In the genomic region with DNA sequence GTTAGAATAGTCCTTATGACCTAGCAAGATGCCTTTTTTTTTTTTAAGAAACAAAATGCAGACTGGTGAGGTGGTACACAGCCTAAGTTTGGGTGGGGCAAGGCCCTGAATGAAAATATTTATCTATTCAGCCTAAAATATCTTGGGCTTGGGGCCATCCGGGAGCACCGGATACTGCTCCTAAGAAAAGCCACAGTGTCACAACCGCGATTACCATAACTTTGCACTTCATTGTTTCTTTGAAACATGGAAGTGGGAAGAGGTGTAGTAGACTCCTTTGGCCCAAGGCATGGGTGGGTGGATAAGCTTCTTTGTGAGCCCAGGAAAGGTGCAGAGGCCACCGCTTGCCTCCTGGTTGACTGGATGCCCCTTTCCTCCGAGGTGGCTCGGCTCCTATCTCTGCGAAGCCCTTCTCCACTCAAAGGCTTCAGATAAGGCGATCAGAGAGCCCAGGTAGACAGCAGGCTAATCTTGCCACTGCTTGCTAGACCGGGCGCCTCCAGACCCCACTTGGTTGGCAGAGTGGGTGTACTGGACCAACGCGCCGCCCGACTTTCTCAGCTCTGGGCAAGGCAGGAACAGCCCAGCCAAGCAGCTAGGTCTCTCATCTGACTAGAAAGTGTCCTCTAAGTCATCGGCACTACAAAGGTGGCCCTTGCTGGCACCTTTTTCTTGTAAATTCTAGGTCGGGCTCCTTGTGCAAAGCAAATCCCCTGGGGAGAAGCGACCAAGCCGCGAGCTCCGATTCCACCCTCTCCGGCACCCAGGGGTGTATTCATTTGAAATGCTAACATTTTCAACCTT, we compare ENCODE assay signal across 8 mouse cellular contexts. TPM values are rescaled to one million over a fixed set of nuclear protein-coding genes. Genes with fewer than 3 reads are reported as not detected.
DNase-seq lines count a peak whose midpoint lies in the region; ATAC-seq and TF ChIP-seq lines count a peak whose summit lies in the region.

No protein-coding gene starts in this region.

- intact Hi-C loops in gastrocnemius, adult 2 months (cut with DNase I), result no loop called here
- intact Hi-C loops in gastrocnemius, postnatal 36 days (cut with DNase I), result loop anchor here (5.0 kb wide), 1 partner anchor 39 kb away; no protein-coding TSS in a partner anchor

- DNase-seq in gastrocnemius, adult 2 months, result peak; percentile 21
- DNase-seq in gastrocnemius, postnatal 36 days, result no peak
- peak; percentile 80 for DNase-seq in liver
- DNase-seq in layer of hippocampus, postnatal 36 days, result no peak
- DNase-seq in layer of hippocampus, postnatal 10 days (ENCODE audit: low spot score in 2 of 2), result no peak

- ATAC-seq in heart, embryonic 11.5 days (replicated peaks; ENCODE audit: insufficient number of reproducible peaks, low FRiP score, low TSS enrichment), result peak; percentile 23; the same call in 1 of the 2 replicates
- ATAC-seq in neural tube, embryonic 12.5 days (ENCODE audit: low FRiP score, low read depth), result no peak

- no peak for TF ChIP-seq POLR2A in bone marrow macrophage, adult 2 months (IDR thresholded peaks at IDR 0.05; ENCODE audit: borderline replicate concordance, low read depth, low read length)

- H3K4me2 ChIP-seq in heart, embryonic 11.5 days, result peak overlapping the region; percentile 95
- peak overlapping the region; percentile 77 for H3K4me2 ChIP-seq in neural tube, embryonic 12.5 days (replicated peaks)

- peaks cover 9% of the 10 kb centered on the region; the same call in 1 of the 2 replicates for H3K27me3 ChIP-seq in heart, embryonic 11.5 days (ENCODE audit: control insufficient read depth, insufficient read depth, low read length)
- peaks cover 38% of the 10 kb centered on the region for H3K27me3 ChIP-seq in neural tube, embryonic 12.5 days (replicated peaks)

- peak overlapping the region; percentile 72 for H3K9ac ChIP-seq in heart, embryonic 11.5 days (ENCODE audit: low read depth, low read length)
- peak overlapping the region; percentile 51; the same call in 1 of the 2 replicates for H3K9ac ChIP-seq in neural tube, embryonic 12.5 days

- no peak for TF ChIP-seq CTCF in gastrocnemius, adult 2 months (IDR thresholded peaks at IDR 0.05)
- TF ChIP-seq CTCF in bone marrow macrophage, adult 2 months (IDR thresholded peaks at IDR 0.05; ENCODE audit: low read depth, low read length), result no peak

- no peaks in the 10 kb centered on the region for H3K9me3 ChIP-seq in heart, embryonic 11.5 days (replicated peaks; ENCODE audit: control insufficient read depth, low read length)
- no peaks in the 10 kb centered on the region for H3K9me3 ChIP-seq in neural tube, embryonic 12.5 days

- peak overlapping the region; percentile 79 for H3K27ac ChIP-seq in gastrocnemius, adult 2 months
- H3K27ac ChIP-seq in bone marrow macrophage, adult 2 months (ENCODE audit: insufficient read depth, low read depth, low read length), result no peak overlapping the region
- peak overlapping the region; percentile 88 for H3K27ac ChIP-seq in heart, embryonic 11.5 days (ENCODE audit: low read depth, low read length)
- no peak overlapping the region for H3K27ac ChIP-seq in neural tube, embryonic 12.5 days

- no peaks in the 10 kb centered on the region for H3K4me1 ChIP-seq in bone marrow macrophage, adult 2 months (ENCODE audit: control insufficient read depth, insufficient read depth, low read length)
- H3K4me1 ChIP-seq in heart, embryonic 11.5 days (ENCODE audit: control insufficient read depth, insufficient read depth, low read length), result peaks cover 8% of the 10 kb centered on the region
- peaks cover 15% of the 10 kb centered on the region for H3K4me1 ChIP-seq in neural tube, embryonic 12.5 days

- H3K4me3 ChIP-seq in gastrocnemius, adult 2 months, result peak overlapping the region; percentile 74
- H3K4me3 ChIP-seq in bone marrow macrophage, adult 2 months (ENCODE audit: insufficient read depth, low read length), result peak overlapping the region; percentile 63; the same call in 1 of the 2 replicates
- H3K4me3 ChIP-seq in heart, embryonic 11.5 days (ENCODE audit: low read depth, low read length), result peak overlapping the region; percentile 62
- H3K4me3 ChIP-seq in neural tube, embryonic 12.5 days, result peak overlapping the region; percentile 39

- no peaks in the 10 kb centered on the region for H3K36me3 ChIP-seq in heart, embryonic 11.5 days (ENCODE audit: control insufficient read depth, insufficient read depth, low read length)
- no peaks in the 10 kb centered on the region for H3K36me3 ChIP-seq in neural tube, embryonic 12.5 days

- 7% methylated on average over 22 of the region's 22 CpGs for WGBS in heart, embryonic 11.5 days (ENCODE audit: insufficient replicate concordance)
- 12% methylated on average over 22 of the region's 22 CpGs for WGBS in neural tube, embryonic 12.5 days

RNA-seq across cellular contexts. Expression of a gene that starts 12.7 kb away (rescaled TPM):
- total RNA-seq in gastrocnemius, adult 2 months (2021), result 10 to 100 TPM; 38.8 to 40.0 TPM
- 10 to 100 TPM; 35.0 to 39.3 TPM for total RNA-seq in gastrocnemius, postnatal 36 days (2021)
- polyA plus RNA-seq in bone marrow macrophage, adult 2 months (2012; ENCODE audit: insufficient read depth, insufficient read length, missing spikeins), result 50.1 and 55.3 TPM in 2 replicates
- polyA plus RNA-seq in heart, embryonic 11.5 days (2014; fragmentation: Nextera tagmentation; extraction: Ambion mirVana), result 22.2 and 23.7 TPM in 2 replicates
- 30.3 and 30.5 TPM in 2 replicates for polyA plus RNA-seq in neural tube, embryonic 12.5 days (2016; fragmentation: Nextera tagmentation; extraction: Ambion mirVana)
- total RNA-seq in layer of hippocampus, postnatal 36 days (2021), result 10 to 100 TPM; 54.3 to 54.6 TPM
- 10 to 100 TPM; 42.2 to 43.5 TPM for total RNA-seq in layer of hippocampus, postnatal 10 days (2021)

Comparison
In these comparisons a context has a peak if more than half of its experiments do, and no peak if none do; other contexts are left out.
1. DNase-seq: peak in gastrocnemius, adult 2 months (single experiment) and liver (single experiment); none in gastrocnemius, postnatal 36 days (0 of 2), layer of hippocampus, postnatal 36 days (0 of 2) and layer of hippocampus, postnatal 10 days (0 of 2).
2. H3K27ac ChIP-seq: peak in gastrocnemius, adult 2 months (single experiment) and heart, embryonic 11.5 days (single experiment); none in bone marrow macrophage, adult 2 months (single experiment) and neural tube, embryonic 12.5 days (single experiment).
3. Peak in every context shown above with its lines, with median percentiles within 50 percentile points of each other: H3K4me3 ChIP-seq.